ENCODE assay signal across 12 mouse cellular contexts in the genomic region with DNA sequence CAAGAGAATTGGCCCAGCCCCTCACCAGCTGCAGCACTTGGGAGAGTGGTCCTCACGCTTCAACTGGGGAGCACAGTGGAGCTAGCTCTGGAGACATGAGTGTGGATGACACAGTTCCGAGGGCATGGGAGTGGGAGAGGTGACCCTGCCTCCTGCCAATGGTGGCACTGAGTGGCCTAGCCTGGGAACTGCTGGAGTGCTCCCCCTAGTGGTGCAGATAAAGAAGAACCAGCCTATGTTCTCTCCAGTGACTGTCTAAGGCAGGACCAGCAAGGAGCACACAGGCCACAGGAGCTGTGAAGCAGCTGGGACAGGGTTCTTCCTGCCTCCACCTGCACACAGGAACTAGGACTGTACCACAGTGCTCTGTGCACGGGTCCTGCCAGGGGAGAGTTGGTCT. TPM values are rescaled to one million over a fixed set of nuclear protein-coding genes. Genes with fewer than 3 reads are reported as not detected.
DNase-seq lines count a peak whose midpoint lies in the region; ATAC-seq lines count a peak whose summit lies in the region.
"Had no signal": no experiment of that assay in that cellular context is flagged by ENCODE, and none has a peak within 500 bp of the region (broad histone marks: within the 10 kb centered on the region; RNA-seq: fewer than 3 reads in every experiment).

No protein-coding gene starts in this region.

- H3K4me2 ChIP-seq in lung, embryonic 16.5 days (ENCODE audit: low read depth, low read length): no peak overlapping the region

- H3K4me1 ChIP-seq in lung, embryonic 16.5 days (replicated peaks; ENCODE audit: control insufficient read depth, insufficient read depth, low read length): no peaks in the 10 kb centered on the region
- no peaks in the 10 kb centered on the region for H3K4me1 ChIP-seq in embryonic facial prominence, embryonic 10.5 days

- H3K9ac ChIP-seq in lung, embryonic 16.5 days (ENCODE audit: low read length): no peak overlapping the region

- H3K27me3 ChIP-seq in lung, embryonic 16.5 days (ENCODE audit: control insufficient read depth, insufficient read depth, low read depth, low read length): no peaks in the 10 kb centered on the region
- no peaks in the 10 kb centered on the region for H3K27me3 ChIP-seq in embryonic facial prominence, embryonic 10.5 days (replicated peaks; ENCODE audit: low read depth, poor library complexity, severe bottlenecking)

- WGBS in lung, embryonic 16.5 days: 73% methylated on average over 3 of the region's 3 CpGs
- 79% methylated on average over 3 of the region's 3 CpGs for WGBS in embryonic facial prominence, embryonic 10.5 days

- no peak overlapping the region for H3K4me3 ChIP-seq in lung, embryonic 16.5 days (ENCODE audit: low read length)
- H3K4me3 ChIP-seq in embryonic facial prominence, embryonic 10.5 days: no peak overlapping the region

- H3K36me3 ChIP-seq in lung, embryonic 16.5 days (ENCODE audit: control insufficient read depth, insufficient read depth, low read length): no peaks in the 10 kb centered on the region
- no peaks in the 10 kb centered on the region for H3K36me3 ChIP-seq in embryonic facial prominence, embryonic 10.5 days (replicated peaks)
- H3K36me3 ChIP-seq: G1E had no signal

- no peak overlapping the region for H3K27ac ChIP-seq in lung, embryonic 16.5 days (ENCODE audit: low read length)
- no peak overlapping the region for H3K27ac ChIP-seq in embryonic facial prominence, embryonic 10.5 days (replicated peaks)

- peak; percentile 77 for ATAC-seq in frontal cortex, adult (ENCODE audit: low TSS enrichment)
- ATAC-seq in lung, embryonic 16.5 days (ENCODE audit: low read depth): 0 out of 2 replicates have a peak, but pooled peaks have one; percentile 34
- peak; percentile 54 for ATAC-seq in megakaryocyte progenitor cell, adult 5-6 weeks (replicated peaks; ENCODE audit: poor library complexity)

- no peak for DNase-seq in frontal cortex, postnatal 25 days (ENCODE audit: low spot score in 2 of 2)
- DNase-seq in lung, postnatal 14 days: no peak
- DNase-seq in embryonic facial prominence, embryonic 10.5 days (ENCODE audit: low spot score): peak; percentile 16
- no peak for DNase-seq in layer of hippocampus, postnatal 14 days (ENCODE audit: low spot score in 2 of 2)
- no peak for DNase-seq in frontal cortex, postnatal 14 days (ENCODE audit: low spot score in 2 of 2)
- DNase-seq: layer of hippocampus, adult 9-11 months had no signal

- peaks cover 5% of the 10 kb centered on the region for H3K9me3 ChIP-seq in lung, embryonic 16.5 days (ENCODE audit: control insufficient read depth, low read length)
- no peaks in the 10 kb centered on the region; the same call in 1 of the 2 replicates for H3K9me3 ChIP-seq in embryonic facial prominence, embryonic 10.5 days

RNA-seq across cellular contexts. Expression of gene Plcz1, which starts 40.5 kb away (rescaled TPM):
- not detected in 2 replicates for polyA plus RNA-seq in lung, embryonic 16.5 days (2015; fragmentation: Nextera tagmentation; extraction: Ambion mirVana)
- polyA plus RNA-seq in embryonic facial prominence, embryonic 10.5 days (2016; fragmentation: Nextera tagmentation; extraction: Ambion mirVana): not detected in 2 replicates
- not detected in 2 replicates for total RNA-seq in megakaryocyte progenitor cell, adult 5-6 weeks (2015)
- not detected in 2 replicates for total RNA-seq in megakaryocyte progenitor cell, adult 5-6 weeks (2017)
- under 1 TPM; 0.53 to 0.81 TPM for total RNA-seq in layer of hippocampus, postnatal 14 days (2021)
- total RNA-seq: G1E; neutrophil, adult 5-6 weeks had no signal
- polyA plus RNA-seq: G1E had no signal

RNA-seq across cellular contexts. Expression of gene Capza3, which starts 40.7 kb away (rescaled TPM):
- polyA plus RNA-seq in lung, embryonic 16.5 days (2015; fragmentation: Nextera tagmentation; extraction: Ambion mirVana): not detected in 2 replicates
- not detected in 2 replicates for polyA plus RNA-seq in embryonic facial prominence, embryonic 10.5 days (2016; fragmentation: Nextera tagmentation; extraction: Ambion mirVana)
- not detected in 2 replicates for total RNA-seq in megakaryocyte progenitor cell, adult 5-6 weeks (2015)
- total RNA-seq in megakaryocyte progenitor cell, adult 5-6 weeks (2017): not detected in 2 replicates
- total RNA-seq in layer of hippocampus, postnatal 14 days (2021): not detected
- total RNA-seq: G1E; neutrophil, adult 5-6 weeks had no signal
- polyA plus RNA-seq: embryonic facial prominence, embryonic 14.5 days; G1E had no signal
